Mouse (Mus musculus): ENCODE measurements around the gene Duox1. TPM values are rescaled to one million over a fixed set of nuclear protein-coding genes. Genes with fewer than 3 reads are reported as not detected.

Gene Duox1
- total and polyA plus RNA-seq, 3 experiments, result not detected

GRCm38 (mm10) chr2:122305097-122305892 lies 10.2 kb upstream of the Duox1 start:
- Histone ChIP-seq H3K36me3 (replicated peaks in 1 of 2; ENCODE audit: control insufficient read depth in 1 of 2, insufficient read depth in 1 of 2, low read length in 1 of 2) (no peaks in the 10 kb centered on the region), H3K79me2 (replicated peaks; ENCODE audit: control insufficient read depth, extremely low read depth, insufficient read depth, poor library complexity, severe bottlenecking) (no peaks in the 10 kb centered on the region), H3K4me2 (ENCODE audit: insufficient read depth, low read depth, poor library complexity, severe bottlenecking) (no peak overlapping the region), H3K4me1 (ENCODE audit: control insufficient read depth in 1 of 2, insufficient read depth in 2 of 2) (no peaks in the 10 kb centered on the region), H3K9ac (ENCODE audit: insufficient read depth, low read depth) (no peak overlapping the region), H3K9me3 (replicated peaks; ENCODE audit: low read length) (no peaks in the 10 kb centered on the region), H3K27ac (ENCODE audit: insufficient read depth, low read depth) (no peak overlapping the region), H3K4me3 (replicated peaks in 1 of 3; ENCODE audit: low read depth in 2 of 3, low read length in 2 of 3, poor library complexity in 1 of 3) (no peak overlapping the region), H3K27me3 (replicated peaks) (peaks cover 56% of the 10 kb centered on the region)
- in situ Hi-C loops (cut with MboI; ENCODE audit: low pct_ligation_motif_present, low pct_unique_long_range_greater_than_20kb, low sequenced_read_pairs), result loop anchor here (10.0 kb wide), 1 partner anchor 240 kb away; no protein-coding TSS in a partner anchor
- dilution Hi-C loops (cut with MboI; ENCODE audit: extremely low pct_ligation_motif_present, extremely low pct_unique_long_range_greater_than_20kb, low sequenced_read_pairs), result no loop called here
- DNase-seq (ENCODE audit: extremely low read depth), result no peak
- TF ChIP-seq IRF4 (IDR thresholded peaks at IDR 0.05; ENCODE audit: low read depth, low read length), result no peak
- no peak for TF ChIP-seq ZMIZ1 (IDR thresholded peaks at IDR 0.05; ENCODE audit: low read depth, low read length)
- TF ChIP-seq USF1 (IDR thresholded peaks at IDR 0.05; ENCODE audit: low read depth, low read length), result no peak
- no peak for TF ChIP-seq ZKSCAN1 (IDR thresholded peaks at IDR 0.05; ENCODE audit: borderline replicate concordance, low read depth, low read length)
- no peak for TF ChIP-seq MYC (IDR thresholded peaks at IDR 0.05; ENCODE audit: low read depth, low read length)
- TF ChIP-seq MEF2A (IDR thresholded peaks at IDR 0.05; ENCODE audit: borderline replicate concordance, low read depth, low read length), result no peak
- no peak for TF ChIP-seq MAZ (IDR thresholded peaks at IDR 0.05; ENCODE audit: low read depth, low read length)
- TF ChIP-seq RCOR1 (conservative IDR thresholded peaks at IDR 0.05; ENCODE audit: low read depth, low read length), result no peak
- no peak for TF ChIP-seq SIN3A (IDR thresholded peaks at IDR 0.05; ENCODE audit: low read length)
- no peak for TF ChIP-seq CHD2 (IDR thresholded peaks at IDR 0.05; ENCODE audit: low read length)
- TF ChIP-seq NRF1 (IDR thresholded peaks at IDR 0.05; ENCODE audit: low read depth, low read length), result no peak
- TF ChIP-seq TBP (conservative IDR thresholded peaks at IDR 0.05; ENCODE audit: low read depth, low read length), result no peak
- TF ChIP-seq MAX (IDR thresholded peaks at IDR 0.05; ENCODE audit: low read length), result no peak
- TF ChIP-seq UBTF (IDR thresholded peaks at IDR 0.05; ENCODE audit: low read depth, low read length), result no peak
- no peak for TF ChIP-seq BHLHE40 (IDR thresholded peaks at IDR 0.05; ENCODE audit: low read depth, low read length)
- TF ChIP-seq ZC3H11A (IDR thresholded peaks at IDR 0.05; ENCODE audit: low read depth, low read length), result no peak
- no peak for TF ChIP-seq ELF1 (IDR thresholded peaks at IDR 0.05; ENCODE audit: low read depth, low read length)

GRCm38 (mm10) chr2:122306184-122306583 lies 9.3 kb upstream of the Duox1 start:
- Histone ChIP-seq H3K36me3 (replicated peaks in 1 of 2; ENCODE audit: control insufficient read depth in 1 of 2, insufficient read depth in 1 of 2, low read length in 1 of 2) (no peaks in the 10 kb centered on the region), H3K4me3 (replicated peaks in 1 of 3; ENCODE audit: low read depth in 2 of 3, low read length in 2 of 3, poor library complexity in 1 of 3) (no peak overlapping the region), H3K9me3 (replicated peaks; ENCODE audit: low read length) (no peaks in the 10 kb centered on the region), H3K9ac (ENCODE audit: insufficient read depth, low read depth) (no peak overlapping the region), H3K4me2 (ENCODE audit: insufficient read depth, low read depth, poor library complexity, severe bottlenecking) (no peak overlapping the region), H3K4me1 (ENCODE audit: control insufficient read depth in 1 of 2, insufficient read depth in 2 of 2) (no peaks in the 10 kb centered on the region), H3K27ac (ENCODE audit: insufficient read depth, low read depth) (no peak overlapping the region), H3K79me2 (replicated peaks; ENCODE audit: control insufficient read depth, extremely low read depth, insufficient read depth, poor library complexity, severe bottlenecking) (no peaks in the 10 kb centered on the region), H3K27me3 (replicated peaks) (peaks cover 59% of the 10 kb centered on the region)
- in situ Hi-C loops (cut with MboI; ENCODE audit: low pct_ligation_motif_present, low pct_unique_long_range_greater_than_20kb, low sequenced_read_pairs), result loop anchor here (10.0 kb wide), 1 partner anchor 241 kb away; no protein-coding TSS in a partner anchor
- dilution Hi-C loops (cut with MboI; ENCODE audit: extremely low pct_ligation_motif_present, extremely low pct_unique_long_range_greater_than_20kb, low sequenced_read_pairs), result no loop called here
- no peak for DNase-seq (ENCODE audit: extremely low read depth)
- TF ChIP-seq MAZ (IDR thresholded peaks at IDR 0.05; ENCODE audit: low read depth, low read length), result no peak
- TF ChIP-seq ZKSCAN1 (IDR thresholded peaks at IDR 0.05; ENCODE audit: borderline replicate concordance, low read depth, low read length), result no peak
- no peak for TF ChIP-seq ZMIZ1 (IDR thresholded peaks at IDR 0.05; ENCODE audit: low read depth, low read length)
- TF ChIP-seq NRF1 (IDR thresholded peaks at IDR 0.05; ENCODE audit: low read depth, low read length), result no peak
- TF ChIP-seq SIN3A (IDR thresholded peaks at IDR 0.05; ENCODE audit: low read length), result no peak

Data from CH12.LX (cell line).